Mouse (Mus musculus): ENCODE measurements at regions not wholly inside any gene's neighbourhood (a gene's known extent, or its start where the extent isn't known, plus 50 kb on each side); places are given as distances from the start of the nearest gene placed in this dataset.

DNA sequence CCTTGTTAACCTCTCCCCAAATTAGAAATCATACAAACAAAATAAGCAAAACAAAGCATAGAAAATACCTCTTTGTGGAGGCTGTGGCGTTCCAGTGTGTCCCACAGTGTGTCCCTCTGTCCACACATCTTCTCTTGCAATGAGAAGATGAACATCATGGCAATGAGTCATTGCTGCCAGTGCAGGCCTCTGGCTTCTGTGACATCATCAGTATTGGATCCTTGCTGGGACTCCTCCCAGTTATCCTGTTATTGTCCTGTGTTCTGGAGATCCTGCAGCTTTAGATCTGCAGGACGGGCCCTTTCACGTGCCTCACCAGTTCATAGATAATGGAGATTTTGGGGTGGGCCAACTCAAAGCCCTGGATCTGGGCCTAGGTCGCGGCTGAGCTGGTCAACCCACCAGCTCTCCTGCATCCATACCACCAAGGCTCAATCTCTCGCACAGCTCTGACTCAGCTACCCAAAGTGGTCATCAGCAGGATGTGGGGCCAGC, 80.9 kb downstream of the Tmem212 start:
- Histone ChIP-seq H3K27me3 (no peaks in the 10 kb centered on the region), H3K4me2 (replicated peaks) (no peak overlapping the region), H3K4me3 (replicated peaks) (no peak overlapping the region), H3K36me3 (no peaks in the 10 kb centered on the region), H3K4me1 (no peaks in the 10 kb centered on the region), H3K9ac (no peak overlapping the region), H3K27ac (replicated peaks) (no peak overlapping the region), H3K9me3 (replicated peaks) (no peaks in the 10 kb centered on the region)
- ATAC-seq (ENCODE audit: insufficient number of reproducible peaks, low FRiP score, low TSS enrichment, low read depth) = no peak
- 89% methylated on average over 6 of the region's 6 CpGs for WGBS

DNA sequence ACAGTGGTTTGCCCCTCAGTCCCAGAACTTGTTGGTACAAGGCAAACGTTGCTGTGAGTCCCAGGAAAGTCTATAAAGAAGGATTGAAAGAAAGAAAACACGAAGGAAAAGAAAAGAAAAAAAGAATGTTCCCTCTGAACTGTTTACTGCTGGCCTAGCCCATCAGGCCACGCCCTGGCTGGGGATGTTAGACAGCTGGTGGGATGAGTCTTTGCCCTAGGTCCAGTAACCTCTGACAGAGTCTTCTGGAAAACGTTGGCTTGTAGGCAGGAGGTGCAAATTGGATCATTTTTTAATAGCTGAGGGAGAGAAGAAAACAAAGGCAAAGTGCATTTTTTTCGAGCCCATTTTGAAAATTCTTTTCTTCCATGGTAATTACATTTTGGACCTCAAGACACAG, 91.9 kb downstream of the Tmem212 start:
- H3K27ac ChIP-seq (replicated peaks) = no peak overlapping the region
- H3K9ac ChIP-seq = no peak overlapping the region
- H3K9me3 ChIP-seq (replicated peaks) = no peaks in the 10 kb centered on the region
- no peaks in the 10 kb centered on the region for H3K36me3 ChIP-seq
- 68% methylated on average over 5 of the region's 5 CpGs for WGBS
- H3K4me2 ChIP-seq (replicated peaks) = no peak overlapping the region
- no peak for ATAC-seq (ENCODE audit: insufficient number of reproducible peaks, low FRiP score, low TSS enrichment, low read depth)
- H3K4me1 ChIP-seq = no peaks in the 10 kb centered on the region
- no peak overlapping the region for H3K4me3 ChIP-seq (replicated peaks)
- H3K27me3 ChIP-seq = no peaks in the 10 kb centered on the region

GRCm38 (mm10) chr3:27791633-27791951, 80.5 kb upstream of the Fndc3b start:
- H3K4me2 ChIP-seq (replicated peaks) = no peak overlapping the region
- H3K27me3 ChIP-seq = no peaks in the 10 kb centered on the region
- 17% methylated on average over 3 of the region's 3 CpGs for WGBS
- H3K36me3 ChIP-seq = no peaks in the 10 kb centered on the region
- H3K9ac ChIP-seq = no peak overlapping the region
- no peak overlapping the region for H3K4me3 ChIP-seq (replicated peaks)
- no peak overlapping the region for H3K27ac ChIP-seq (replicated peaks)
- H3K4me1 ChIP-seq = no peaks in the 10 kb centered on the region
- no peak for ATAC-seq (ENCODE audit: insufficient number of reproducible peaks, low FRiP score, low TSS enrichment, low read depth)
- no peaks in the 10 kb centered on the region for H3K9me3 ChIP-seq (replicated peaks)

DNA sequence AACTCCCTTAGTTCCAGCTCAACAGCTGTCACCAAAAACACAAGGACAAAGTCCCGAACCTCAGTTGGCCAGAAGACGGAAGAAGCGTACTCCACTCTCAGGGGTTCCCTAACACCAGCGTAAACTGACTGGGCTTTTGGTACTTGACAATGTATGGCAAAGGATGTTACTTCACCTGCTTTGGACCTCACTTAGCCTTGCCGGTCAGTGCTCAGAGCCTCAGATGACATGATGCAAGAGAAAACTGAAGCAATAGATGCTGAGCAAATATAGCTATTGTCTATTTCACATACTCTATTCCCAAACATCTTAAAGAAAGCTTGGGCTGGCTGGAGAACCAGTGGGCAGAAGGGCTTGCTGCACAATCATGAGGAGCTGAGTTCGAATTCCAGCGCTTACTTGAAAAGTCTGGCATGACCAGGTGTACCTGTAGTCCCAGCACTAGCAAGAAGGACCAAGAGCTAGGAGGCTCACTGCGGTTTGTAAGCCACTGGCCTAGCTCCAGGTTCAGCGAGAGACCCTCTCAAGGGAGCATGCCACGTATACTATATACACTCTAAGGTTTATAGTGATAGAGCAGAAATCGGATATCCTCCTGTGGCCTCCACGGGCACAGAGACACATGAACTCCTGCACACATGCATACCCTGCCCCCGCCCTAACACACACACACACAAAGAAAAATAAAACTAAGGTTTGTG, 80.0 kb upstream of the Fndc3b start:
- Histone ChIP-seq H3K4me1 (no peaks in the 10 kb centered on the region), H3K4me2 (replicated peaks) (no peak overlapping the region), H3K9me3 (replicated peaks) (no peaks in the 10 kb centered on the region), H3K27me3 (no peaks in the 10 kb centered on the region), H3K27ac (replicated peaks) (no peak overlapping the region), H3K4me3 (replicated peaks) (no peak overlapping the region), H3K9ac (no peak overlapping the region), H3K36me3 (no peaks in the 10 kb centered on the region)
- ATAC-seq (ENCODE audit: insufficient number of reproducible peaks, low FRiP score, low TSS enrichment, low read depth) = no peak
- 72% methylated on average over 13 of the region's 13 CpGs for WGBS

DNA sequence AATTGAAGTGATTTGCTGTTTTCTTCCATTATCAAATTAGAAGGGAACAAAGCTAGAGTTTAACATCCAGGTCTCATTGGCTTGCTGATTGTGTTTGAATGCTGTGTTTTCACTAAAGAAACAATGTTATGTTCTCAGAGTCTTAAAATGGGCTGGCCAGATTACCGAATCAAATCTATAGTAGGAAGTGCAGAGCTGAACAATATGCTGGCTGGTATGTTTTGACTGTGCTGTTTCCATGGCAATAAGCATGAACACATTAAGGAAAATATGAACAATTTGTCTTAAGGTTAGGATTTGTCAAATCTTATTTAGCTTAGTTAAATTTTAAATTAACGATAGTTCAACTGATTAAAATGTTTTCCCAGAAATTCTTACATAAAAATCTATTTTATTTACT, 72.8 kb upstream of the Fndc3b start:
- no peaks in the 10 kb centered on the region for H3K27me3 ChIP-seq
- WGBS = 50% methylated on average over 2 of the region's 2 CpGs
- H3K9me3 ChIP-seq (replicated peaks) = no peaks in the 10 kb centered on the region
- H3K4me2 ChIP-seq (replicated peaks) = no peak overlapping the region
- H3K27ac ChIP-seq (replicated peaks) = no peak overlapping the region
- ATAC-seq (ENCODE audit: insufficient number of reproducible peaks, low FRiP score, low TSS enrichment, low read depth) = no peak
- no peak overlapping the region for H3K9ac ChIP-seq
- no peaks in the 10 kb centered on the region for H3K36me3 ChIP-seq
- H3K4me1 ChIP-seq = peaks cover 8% of the 10 kb centered on the region; the same call in 1 of the 2 replicates
- no peak overlapping the region for H3K4me3 ChIP-seq (replicated peaks)

DNA sequence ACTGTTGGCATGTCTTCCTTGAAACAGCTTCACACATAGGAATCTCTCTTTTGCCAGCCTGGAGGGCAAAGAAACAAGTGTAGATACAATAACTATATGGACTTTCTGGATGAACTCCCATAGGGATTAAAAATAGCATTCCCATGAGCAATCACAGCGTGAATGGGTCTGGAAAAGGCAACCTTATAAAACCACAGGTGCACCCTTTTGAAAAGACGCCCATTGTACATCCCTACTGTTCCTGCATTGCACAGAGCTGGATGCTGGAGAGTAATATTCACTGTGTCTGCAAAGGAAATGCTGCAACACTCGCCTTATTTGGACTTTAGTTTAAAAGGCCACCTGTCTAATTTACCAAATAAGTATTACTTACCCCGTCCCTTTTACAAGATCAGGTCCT, 72.4 kb upstream of the Fndc3b start:
- no peaks in the 10 kb centered on the region for H3K9me3 ChIP-seq (replicated peaks)
- peaks cover 8% of the 10 kb centered on the region; the same call in 1 of the 2 replicates for H3K4me1 ChIP-seq
- no peaks in the 10 kb centered on the region for H3K27me3 ChIP-seq
- H3K4me3 ChIP-seq (replicated peaks) = no peak overlapping the region
- no peak overlapping the region for H3K9ac ChIP-seq
- no peak for ATAC-seq (ENCODE audit: insufficient number of reproducible peaks, low FRiP score, low TSS enrichment, low read depth)
- H3K4me2 ChIP-seq (replicated peaks) = no peak overlapping the region
- H3K36me3 ChIP-seq = no peaks in the 10 kb centered on the region
- WGBS = 62% methylated on average over 4 of the region's 4 CpGs
- H3K27ac ChIP-seq (replicated peaks) = no peak overlapping the region

DNA sequence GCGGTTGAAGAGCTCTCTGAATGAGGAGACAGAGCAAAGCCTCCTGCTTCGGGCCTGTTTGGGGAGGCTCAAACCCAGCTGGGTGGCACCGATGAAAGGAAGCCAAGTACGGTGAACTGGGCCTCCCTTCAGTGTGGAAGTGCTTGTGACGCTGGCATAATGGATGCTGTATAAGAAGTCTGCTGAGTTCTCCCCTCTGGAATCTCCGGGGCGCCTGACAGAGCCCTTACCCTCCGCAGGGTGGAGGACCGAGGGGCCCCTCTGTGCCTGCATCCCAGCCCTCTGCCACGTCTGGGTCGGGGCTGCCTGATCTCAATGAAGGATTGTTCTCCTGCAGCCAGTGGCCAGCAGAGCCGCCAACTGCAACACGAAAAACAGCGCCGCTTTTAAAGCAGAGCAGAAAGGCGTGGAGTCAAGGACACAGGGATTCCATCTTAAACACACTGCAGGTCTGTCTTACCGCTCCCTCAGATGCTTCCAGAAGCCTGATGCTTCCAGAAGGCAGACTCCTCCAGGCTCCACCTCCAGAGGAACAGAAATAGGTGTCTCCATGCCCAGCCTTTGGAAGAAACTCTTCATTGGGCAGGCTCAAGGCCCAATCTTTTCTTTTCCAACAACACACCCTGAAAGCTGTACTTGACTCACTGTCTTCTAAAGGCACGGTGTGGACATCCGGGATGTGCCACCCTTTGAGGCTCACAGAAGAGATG, 71.1 kb upstream of the Fndc3b start:
- peak overlapping the region; percentile 34; the same call in 1 of the 2 replicates for H3K27ac ChIP-seq (replicated peaks)
- peak; percentile 75 for ATAC-seq (ENCODE audit: insufficient number of reproducible peaks, low FRiP score, low TSS enrichment, low read depth)
- peak overlapping the region; percentile 19; the same call in 1 of the 2 replicates for H3K4me2 ChIP-seq (replicated peaks)
- H3K36me3 ChIP-seq = no peaks in the 10 kb centered on the region
- H3K4me3 ChIP-seq (replicated peaks) = no peak overlapping the region
- no peaks in the 10 kb centered on the region for H3K27me3 ChIP-seq
- H3K4me1 ChIP-seq = peaks cover 8% of the 10 kb centered on the region; the same call in 1 of the 2 replicates
- no peak overlapping the region for H3K9ac ChIP-seq
- WGBS = 34% methylated on average over 19 of the region's 19 CpGs
- H3K9me3 ChIP-seq (replicated peaks) = no peaks in the 10 kb centered on the region

GRCm38 (mm10) chr3:27779892-27780291, 68.8 kb upstream of the Fndc3b start:
- 59% methylated on average over 7 of the region's 7 CpGs for WGBS
- Histone ChIP-seq H3K9ac (no peak overlapping the region), H3K4me1 (peaks cover 8% of the 10 kb centered on the region; the same call in 1 of the 2 replicates), H3K27ac (replicated peaks) (no peak overlapping the region), H3K36me3 (no peaks in the 10 kb centered on the region), H3K27me3 (no peaks in the 10 kb centered on the region), H3K4me3 (replicated peaks) (no peak overlapping the region), H3K4me2 (replicated peaks) (no peak overlapping the region), H3K9me3 (replicated peaks) (no peaks in the 10 kb centered on the region)
- ATAC-seq (ENCODE audit: insufficient number of reproducible peaks, low FRiP score, low TSS enrichment, low read depth) = no peak

GRCm38 (mm10) chr3:27777751-27778150, 66.6 kb upstream of the Fndc3b start:
- Histone ChIP-seq H3K36me3 (no peaks in the 10 kb centered on the region), H3K9me3 (replicated peaks) (no peaks in the 10 kb centered on the region), H3K4me1 (peaks cover 8% of the 10 kb centered on the region; the same call in 1 of the 2 replicates), H3K27me3 (no peaks in the 10 kb centered on the region), H3K4me3 (replicated peaks) (no peak overlapping the region), H3K4me2 (replicated peaks) (no peak overlapping the region), H3K27ac (replicated peaks) (no peak overlapping the region), H3K9ac (no peak overlapping the region)
- ATAC-seq (ENCODE audit: insufficient number of reproducible peaks, low FRiP score, low TSS enrichment, low read depth) = no peak
- WGBS = 87% methylated on average over 6 of the region's 6 CpGs

DNA sequence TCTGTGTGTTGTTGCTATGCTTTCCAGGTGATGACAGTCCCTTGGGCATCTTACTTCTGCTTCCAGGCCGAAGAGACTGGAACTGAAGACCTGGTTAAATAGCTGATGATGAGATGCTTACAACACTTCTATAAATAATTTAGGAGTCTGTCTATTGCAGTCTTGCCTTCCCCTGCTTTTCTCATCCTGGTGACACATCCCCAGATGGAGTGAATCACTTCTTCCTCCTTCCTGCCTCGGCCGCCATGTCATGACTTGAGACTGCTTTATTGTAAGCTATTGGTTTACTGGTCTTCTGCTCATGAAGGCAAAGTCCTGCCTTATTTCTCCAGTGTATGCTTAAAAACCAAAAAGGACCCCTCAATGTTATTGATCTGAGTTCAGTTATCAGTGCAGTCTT, 62.1 kb upstream of the Fndc3b start:
- H3K27me3 ChIP-seq = no peaks in the 10 kb centered on the region
- H3K27ac ChIP-seq (replicated peaks) = no peak overlapping the region
- no peak overlapping the region for H3K4me3 ChIP-seq (replicated peaks)
- WGBS = 72% methylated on average over 3 of the region's 3 CpGs
- no peak for ATAC-seq (ENCODE audit: insufficient number of reproducible peaks, low FRiP score, low TSS enrichment, low read depth)
- no peaks in the 10 kb centered on the region for H3K9me3 ChIP-seq (replicated peaks)
- H3K36me3 ChIP-seq = no peaks in the 10 kb centered on the region
- no peak overlapping the region for H3K9ac ChIP-seq
- no peaks in the 10 kb centered on the region for H3K4me1 ChIP-seq
- no peak overlapping the region for H3K4me2 ChIP-seq (replicated peaks)

DNA sequence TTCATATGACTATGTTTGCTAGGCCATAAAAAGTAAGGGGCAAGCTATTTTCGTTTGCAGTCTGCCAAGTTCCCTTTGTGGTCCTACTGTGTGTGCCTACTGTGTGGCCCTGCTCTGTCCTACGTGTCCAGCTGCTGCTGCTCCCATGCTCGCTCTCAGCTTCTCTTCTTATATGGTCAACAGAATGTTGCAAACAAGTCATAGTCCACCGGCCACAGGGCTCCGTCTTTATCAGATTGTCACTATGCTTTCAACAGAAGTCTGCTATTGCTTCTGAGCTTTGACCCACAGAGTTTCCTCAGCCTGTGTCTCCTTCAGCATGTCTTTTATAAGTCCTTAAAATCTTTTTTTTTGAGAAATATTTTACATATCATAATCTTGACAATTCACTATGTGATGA, 58.3 kb upstream of the Fndc3b start:
- H3K9me3 ChIP-seq (replicated peaks) = no peaks in the 10 kb centered on the region
- H3K4me2 ChIP-seq (replicated peaks) = no peak overlapping the region
- ATAC-seq (ENCODE audit: insufficient number of reproducible peaks, low FRiP score, low TSS enrichment, low read depth) = no peak
- no peak overlapping the region for H3K27ac ChIP-seq (replicated peaks)
- WGBS = 88% methylated on average over 5 of the region's 5 CpGs
- H3K27me3 ChIP-seq = no peaks in the 10 kb centered on the region
- H3K4me3 ChIP-seq (replicated peaks) = no peak overlapping the region
- H3K9ac ChIP-seq = no peak overlapping the region
- no peaks in the 10 kb centered on the region for H3K36me3 ChIP-seq
- H3K4me1 ChIP-seq = peaks cover 20% of the 10 kb centered on the region; the same call in 1 of the 2 replicates

All from embryonic facial prominence, embryonic 15.5 days (tissue).